Mouse (Mus musculus): ENCODE data around the gene Mrps18a.

GRCm38 (mm10) chr17:46076260-46076551 lies 34.6 kb upstream of the Mrps18a start:
- TF ChIP-seq FLI1 (IDR thresholded peaks at IDR 0.05; ENCODE audit: low read length) (no peak), GATA1 (IDR thresholded peaks at IDR 0.05; ENCODE audit: borderline replicate concordance, low read length) (no peak)

All from megakaryocyte, embryonic 14.5 days (primary cell).